25 mouse cellular contexts compared by ENCODE assay signal in genomic region chr3:117138720-117139119, GRCm38 (mm10).
DNase-seq lines count a peak whose midpoint lies in the region; ATAC-seq and TF ChIP-seq lines count a peak whose summit lies in the region.
"Had no signal": no experiment of that assay in that cellular context is flagged by ENCODE, and none has a peak within 500 bp of the region (broad histone marks: within the 10 kb centered on the region; RNA-seq: fewer than 3 reads in every experiment).

No protein-coding gene starts in this region.

- no peak overlapping the region for H3K27ac ChIP-seq in hindbrain, embryonic 16.5 days (ENCODE audit: low read depth, low read length)
- H3K27ac ChIP-seq in hindbrain, embryonic 10.5 days, result no peak overlapping the region
- H3K27ac ChIP-seq in midbrain, postnatal 0 days (ENCODE audit: low read depth, low read length), result no peak overlapping the region
- no peak overlapping the region for H3K27ac ChIP-seq in midbrain, embryonic 16.5 days (ENCODE audit: low read length)
- H3K27ac ChIP-seq: embryonic facial prominence, embryonic 10.5 days; embryonic facial prominence, embryonic 13.5 days; forebrain, embryonic 12.5 days; gastrocnemius, adult 2 months had no signal

- H3K4me1 ChIP-seq in hindbrain, embryonic 16.5 days (ENCODE audit: control insufficient read depth, insufficient read depth, low read depth, low read length), result no peaks in the 10 kb centered on the region
- H3K4me1 ChIP-seq in hindbrain, embryonic 10.5 days (replicated peaks), result no peaks in the 10 kb centered on the region
- H3K4me1 ChIP-seq in midbrain, postnatal 0 days (ENCODE audit: insufficient read depth, low read length), result no peaks in the 10 kb centered on the region
- H3K4me1 ChIP-seq in midbrain, embryonic 16.5 days (ENCODE audit: control insufficient read depth, insufficient read depth, low read length), result peaks cover 2% of the 10 kb centered on the region
- H3K4me1 ChIP-seq: embryonic facial prominence, embryonic 10.5 days; embryonic facial prominence, embryonic 13.5 days; forebrain, embryonic 12.5 days had no signal

- TF ChIP-seq CTCF in midbrain, postnatal 0 days (IDR thresholded peaks at IDR 0.05), result no peak

- H3K27me3 ChIP-seq in hindbrain, embryonic 16.5 days (replicated peaks; ENCODE audit: control insufficient read depth, insufficient read depth, low read length), result no peaks in the 10 kb centered on the region
- no peaks in the 10 kb centered on the region for H3K27me3 ChIP-seq in hindbrain, embryonic 10.5 days (ENCODE audit: insufficient read depth, poor library complexity, severe bottlenecking)
- H3K27me3 ChIP-seq in midbrain, postnatal 0 days (ENCODE audit: insufficient read depth, low read length), result no peaks in the 10 kb centered on the region
- H3K27me3 ChIP-seq in midbrain, embryonic 16.5 days (ENCODE audit: control insufficient read depth, insufficient read depth, low read depth, low read length), result no peaks in the 10 kb centered on the region
- H3K27me3 ChIP-seq: embryonic facial prominence, embryonic 13.5 days; forebrain, embryonic 12.5 days had no signal

- no peak overlapping the region for H3K9ac ChIP-seq in hindbrain, embryonic 16.5 days (ENCODE audit: low read depth, low read length)
- H3K9ac ChIP-seq in midbrain, postnatal 0 days (replicated peaks; ENCODE audit: low read length, poor library complexity, severe bottlenecking), result no peak overlapping the region
- no peak overlapping the region for H3K9ac ChIP-seq in midbrain, embryonic 16.5 days (ENCODE audit: low read depth, low read length)
- H3K9ac ChIP-seq: embryonic facial prominence, embryonic 13.5 days; forebrain, embryonic 12.5 days; forebrain, postnatal 0 days had no signal

- no peak overlapping the region for H3K4me3 ChIP-seq in hindbrain, embryonic 16.5 days (ENCODE audit: low read length)
- no peak overlapping the region for H3K4me3 ChIP-seq in hindbrain, embryonic 10.5 days
- H3K4me3 ChIP-seq in midbrain, postnatal 0 days (ENCODE audit: low read depth, low read length), result no peak overlapping the region
- H3K4me3 ChIP-seq in midbrain, embryonic 16.5 days (ENCODE audit: low read depth, low read length), result no peak overlapping the region
- H3K4me3 ChIP-seq: embryonic facial prominence, embryonic 10.5 days; embryonic facial prominence, embryonic 13.5 days; erythroblast, embryonic 14.5 days; forebrain, embryonic 12.5 days; gastrocnemius, adult 2 months had no signal

- peak; percentile 60 for ATAC-seq in hindbrain, embryonic 16.5 days
- no peak for ATAC-seq in midbrain, postnatal 0 days (ENCODE audit: low FRiP score)
- ATAC-seq in midbrain, embryonic 16.5 days, result no peak
- ATAC-seq in monocyte, adult 5-6 weeks (replicated peaks; ENCODE audit: insufficient number of reproducible peaks, low FRiP score, low TSS enrichment, poor library complexity, severe bottlenecking), result no peak
- ATAC-seq: CD4-positive, CD25-positive, alpha-beta regulatory T cell, adult 4 months; forebrain, postnatal 0 days; intestine, postnatal 0 days had no signal

- no peaks in the 10 kb centered on the region for H3K36me3 ChIP-seq in hindbrain, embryonic 16.5 days (ENCODE audit: control insufficient read depth, insufficient read depth, low read length)
- no peaks in the 10 kb centered on the region for H3K36me3 ChIP-seq in hindbrain, embryonic 10.5 days
- H3K36me3 ChIP-seq in midbrain, postnatal 0 days (ENCODE audit: insufficient read depth, low read length), result no peaks in the 10 kb centered on the region
- no peaks in the 10 kb centered on the region for H3K36me3 ChIP-seq in midbrain, embryonic 16.5 days (ENCODE audit: control insufficient read depth, insufficient read depth, low read length)
- H3K36me3 ChIP-seq: embryonic facial prominence, embryonic 10.5 days; embryonic facial prominence, embryonic 13.5 days; forebrain, embryonic 12.5 days had no signal

- 58% methylated on average over 7 of the region's 7 CpGs for WGBS in hindbrain, embryonic 16.5 days
- WGBS in hindbrain, embryonic 10.5 days, result 85% methylated on average over 7 of the region's 7 CpGs
- 62% methylated on average over 7 of the region's 7 CpGs for WGBS in midbrain, postnatal 0 days
- 55% methylated on average over 7 of the region's 7 CpGs for WGBS in midbrain, embryonic 16.5 days

- DNase-seq in cerebellum, adult 9-11 months, result peak; percentile 4
- DNase-seq in cerebellum, postnatal 10 days, result no peak
- DNase-seq in hindbrain, embryonic 10.5 days (ENCODE audit: low spot score), result no peak
- peak; percentile 17 for DNase-seq in midbrain, postnatal 0 days (ENCODE audit: low spot score)
- DNase-seq: adrenal gland, adult 8-10 months; adrenal gland, postnatal 25 days; cerebellum, adult 11 months; cerebellum, adult 8-10 months; cerebellum, postnatal 36 days; embryo, embryonic 11 days; forebrain, postnatal 0 days; gastrocnemius, adult 2 months; gastrocnemius, postnatal 14 days; heart, adult 11 months; kidney, adult 2 months had no signal

- H3K9me3 ChIP-seq in hindbrain, embryonic 16.5 days (ENCODE audit: control insufficient read depth, low read length), result no peaks in the 10 kb centered on the region
- H3K9me3 ChIP-seq in hindbrain, embryonic 10.5 days, result no peaks in the 10 kb centered on the region
- no peaks in the 10 kb centered on the region for H3K9me3 ChIP-seq in midbrain, postnatal 0 days (ENCODE audit: low read length)
- H3K9me3 ChIP-seq in midbrain, embryonic 16.5 days (replicated peaks; ENCODE audit: control insufficient read depth, low read length, poor library complexity, severe bottlenecking), result no peaks in the 10 kb centered on the region
- H3K9me3 ChIP-seq: embryonic facial prominence, embryonic 10.5 days; embryonic facial prominence, embryonic 13.5 days; forebrain, embryonic 12.5 days had no signal

- H3K4me2 ChIP-seq in hindbrain, embryonic 16.5 days (ENCODE audit: low read length), result no peak overlapping the region
- no peak overlapping the region for H3K4me2 ChIP-seq in midbrain, postnatal 0 days (ENCODE audit: low read depth, low read length, poor library complexity, severe bottlenecking)
- H3K4me2 ChIP-seq in midbrain, embryonic 16.5 days (ENCODE audit: low read length), result no peak overlapping the region
- H3K4me2 ChIP-seq: embryonic facial prominence, embryonic 13.5 days; forebrain, embryonic 12.5 days; heart, embryonic 11.5 days had no signal

Comparison
In these comparisons a context has a peak if more than half of its experiments do, and no peak if none do; other contexts are left out.
1. DNase-seq: peak in cerebellum, adult 9-11 months (single experiment) and midbrain, postnatal 0 days (single experiment); none in cerebellum, postnatal 10 days (0 of 2) and hindbrain, embryonic 10.5 days (single experiment).